ENCODE assay signal across 9 mouse cellular contexts in genomic region chr1:92378741-92379509, GRCm38 (mm10).
DNase-seq lines count a peak whose midpoint lies in the region; ATAC-seq and TF ChIP-seq lines count a peak whose summit lies in the region.
"Had no signal": no experiment of that assay in that cellular context is flagged by ENCODE, and none has a peak within 500 bp of the region (broad histone marks: within the 10 kb centered on the region; RNA-seq: fewer than 3 reads in every experiment).

No protein-coding gene starts in this region.

- 60% methylated on average over 8 of the region's 8 CpGs for WGBS in lung, adult 2 months

- peaks cover 3% of the 10 kb centered on the region; the same call in 1 of the 2 replicates for H3K4me1 ChIP-seq in lung, adult 2 months (ENCODE audit: control insufficient read depth, insufficient read depth, low read length)

- TF ChIP-seq CTCF in lung, adult 2 months (IDR thresholded peaks at IDR 0.05; ENCODE audit: insufficient read depth, low read length): no peak

- no peak for TF ChIP-seq POLR2A in lung, adult 2 months (IDR thresholded peaks at IDR 0.05; ENCODE audit: borderline replicate concordance, extremely low read depth, low read depth, low read length)

- ATAC-seq in cerebellum, adult (ENCODE audit: insufficient number of reproducible peaks, low FRiP score, low TSS enrichment): no peak
- no peak for ATAC-seq in erythroid progenitor cell, adult 5-6 weeks (replicated peaks; ENCODE audit: low FRiP score, poor library complexity, severe bottlenecking)

- peak; percentile 24 for DNase-seq in adrenal gland, postnatal 14 days
- no peak for DNase-seq in adrenal gland, adult 18-20 months (ENCODE audit: low spot score in 2 of 2)
- DNase-seq in embryo, embryonic 11 days: peak; percentile 62
- DNase-seq in heart, postnatal 25 days (ENCODE audit: low spot score): peak; percentile 26
- peak; percentile 7 for DNase-seq in lung, adult 2 months
- DNase-seq in spleen, adult 12 weeks (ENCODE audit: low spot score): no peak

- intact Hi-C loops in heart, postnatal 25 days (cut with DNase I): loop anchor here (5.0 kb wide), 1 partner anchor 58 kb away; no protein-coding TSS in a partner anchor

- H3K4me3 ChIP-seq in lung, adult 2 months (replicated peaks; ENCODE audit: extremely low read depth, low read depth, low read length): no peak overlapping the region
- H3K4me3 ChIP-seq: erythroblast, embryonic 14.5 days had no signal

Comparison
In these comparisons a context has a peak if more than half of its experiments do, and no peak if none do; other contexts are left out.
1. DNase-seq: peak in adrenal gland, postnatal 14 days (single experiment), embryo, embryonic 11 days (single experiment), heart, postnatal 25 days (single experiment) and lung, adult 2 months (single experiment); none in adrenal gland, adult 18-20 months (0 of 2) and spleen, adult 12 weeks (single experiment).